Mouse (Mus musculus): ENCODE measurements around the gene Map2k7.

The Map2k7 gene

GRCm38 (mm10) chr8:4238434-4239192 is at the start of gene Map2k7, which contains the start of gene Gm49320:
Map2k7 (plus strand) TSS chr8:4238740.
Gm49320 (plus strand) TSS chr8:4238865.
- peak; percentile 100 for DNase-seq (ENCODE audit: low spot score in 2 of 2)

- no peak for DNase-seq (ENCODE audit: low spot score in 2 of 2)
These were observed 49.4 kb upstream of the Map2k7 start for GRCm38 (mm10) chr8:4189031-4189722.

DNA sequence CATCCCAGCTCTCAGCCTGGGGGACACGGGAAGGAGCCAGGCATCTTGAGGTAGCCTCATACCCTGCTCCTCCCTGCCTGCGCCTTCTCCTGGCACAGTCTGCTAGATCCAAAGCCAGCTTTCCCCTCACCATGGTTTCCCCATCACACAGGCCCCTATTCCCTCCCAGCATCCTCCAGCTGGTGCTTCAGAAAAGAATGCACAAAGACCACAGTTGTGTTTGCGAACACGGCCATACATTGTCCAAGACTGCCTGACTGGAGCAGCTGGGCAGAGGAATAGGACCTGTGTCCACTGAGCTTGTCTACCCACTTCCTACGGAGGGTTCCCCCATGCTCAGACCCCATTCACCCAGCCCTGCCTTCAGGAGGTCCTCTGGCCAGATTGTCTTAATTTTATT is 46.2 kb upstream of the Map2k7 start:
- DNase-seq (ENCODE audit: low spot score in 2 of 2) = no peak

GRCm38 (mm10) chr8:4192807-4193587 is 45.5 kb upstream of the Map2k7 start:
- peak; percentile 81 to 89 for DNase-seq (ENCODE audit: low spot score in 2 of 2)

GRCm38 (mm10) chr8:4193588-4193894 is 45.0 kb upstream of the Map2k7 start:
- no peak for DNase-seq (ENCODE audit: low spot score in 2 of 2)

DNA sequence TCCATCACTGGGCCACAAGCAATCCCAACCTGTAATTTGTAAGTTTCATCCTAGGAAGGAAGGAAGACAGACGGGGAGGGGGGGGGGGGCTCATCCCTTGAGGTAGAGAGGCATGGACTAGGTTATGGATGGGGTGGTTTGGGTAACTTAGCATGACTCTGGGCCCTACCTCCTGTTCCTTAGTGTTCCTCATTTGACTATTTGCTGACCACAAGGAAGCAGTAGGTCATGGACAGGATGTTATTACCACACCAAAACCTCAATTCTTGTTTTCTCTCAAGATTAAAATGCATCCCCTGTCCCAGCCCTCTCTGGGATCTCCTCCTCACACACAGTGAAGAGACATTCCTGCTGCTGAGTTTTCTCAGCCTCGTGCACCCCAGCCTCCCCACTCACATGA is 37.2 kb upstream of the Map2k7 start:
- DNase-seq (ENCODE audit: low spot score in 2 of 2) = no peak

- DNase-seq (ENCODE audit: low spot score in 2 of 2) = no peak
These were observed 33.1 kb upstream of the Map2k7 start for GRCm38 (mm10) chr8:4205246-4206123.

- DNase-seq (ENCODE audit: low spot score in 2 of 2) = peak in 1 of 2 experiments; percentile 12
These were observed 32.1 kb upstream of the Map2k7 start for GRCm38 (mm10) chr8:4206182-4207015.

DNA sequence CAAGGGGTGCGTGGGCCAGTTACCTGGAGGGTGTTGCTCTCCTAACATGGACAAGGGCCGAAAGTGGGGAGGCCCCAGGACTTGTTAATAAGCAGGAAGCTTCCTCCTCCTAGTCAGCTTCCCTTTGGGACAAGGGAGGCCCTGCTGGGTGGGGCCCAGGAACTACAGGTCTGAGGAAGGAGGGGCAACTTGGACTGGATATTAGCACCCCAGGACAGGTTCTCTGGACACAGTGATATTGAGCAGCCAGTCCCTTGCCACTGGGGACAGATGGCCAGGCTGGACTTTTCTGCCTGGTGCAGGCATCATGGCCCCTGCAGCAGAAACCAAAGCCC is 31.6 kb upstream of the Map2k7 start:
- peak in 1 of 2 experiments; percentile 12 for DNase-seq (ENCODE audit: low spot score in 2 of 2)

DNA sequence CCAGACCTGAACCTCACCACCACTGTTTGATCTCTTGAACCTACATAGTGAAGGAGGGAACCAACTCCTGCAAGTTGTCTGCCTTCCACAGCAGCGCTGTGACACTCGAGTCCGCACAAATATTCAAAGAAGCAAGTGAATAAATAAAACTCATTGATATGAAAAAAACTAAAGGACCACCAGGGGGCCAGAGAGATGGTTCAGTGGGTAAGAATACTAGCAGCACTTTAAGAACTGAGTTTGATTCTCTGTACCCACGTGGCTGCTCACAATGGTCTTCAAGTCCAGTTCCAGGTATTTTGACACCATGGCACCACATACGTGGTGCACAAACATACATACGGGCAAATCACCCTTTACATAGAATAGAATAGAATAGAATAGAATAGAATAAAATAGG is 27.4 kb upstream of the Map2k7 start:
- no peak for DNase-seq (ENCODE audit: low spot score in 2 of 2)

GRCm38 (mm10) chr8:4212809-4213209 is 25.7 kb upstream of the Map2k7 start:
- peak in 1 of 2 experiments; percentile 14 for DNase-seq (ENCODE audit: low spot score in 2 of 2)

DNA sequence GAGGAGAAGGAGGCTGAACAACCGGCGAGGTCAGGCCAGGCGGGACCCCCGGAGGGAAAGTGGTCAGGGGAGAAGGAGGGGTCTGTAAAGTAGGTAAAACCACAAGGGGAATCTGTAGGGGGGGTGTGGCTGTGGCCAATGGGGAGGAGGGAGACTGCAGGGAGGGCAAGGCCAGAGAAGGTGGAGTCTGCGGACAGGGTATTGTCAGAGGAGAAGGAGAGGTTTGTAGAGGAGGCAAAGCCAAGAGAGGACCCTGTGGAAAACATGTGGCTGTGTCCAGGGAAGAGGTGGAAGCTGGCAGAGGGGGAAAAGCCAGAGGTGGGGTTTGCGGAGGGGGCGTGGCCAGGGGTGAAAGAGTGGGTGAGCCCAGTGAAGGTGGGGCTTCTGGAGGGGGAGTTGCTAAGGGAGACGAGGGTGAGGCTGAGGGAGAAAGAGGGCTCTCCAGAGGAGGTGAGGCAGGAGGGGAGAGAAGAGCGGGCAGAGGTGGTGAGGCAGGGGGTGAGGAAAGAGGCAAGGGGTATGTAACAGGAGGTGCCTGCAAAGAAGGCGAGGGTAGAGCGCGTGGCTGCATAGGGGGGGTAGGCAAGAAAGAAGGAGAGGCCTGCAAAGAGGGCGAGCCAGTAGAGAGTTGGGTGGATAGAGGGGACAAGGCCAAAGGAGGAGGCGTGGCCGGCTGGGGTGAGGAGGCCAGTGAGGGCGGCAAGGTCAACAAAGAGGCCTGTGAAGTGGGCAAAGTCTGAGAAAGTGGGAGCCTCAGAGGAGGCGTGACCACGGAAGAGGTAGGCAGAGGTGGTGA is 25.1 kb upstream of the Map2k7 start:
- peak in 1 of 2 experiments; percentile 37 for DNase-seq (ENCODE audit: low spot score in 2 of 2)

- peak in 1 of 2 experiments; percentile 20 for DNase-seq (ENCODE audit: low spot score in 2 of 2)
These were observed 24.2 kb upstream of the Map2k7 start for GRCm38 (mm10) chr8:4214006-4214980.

DNA sequence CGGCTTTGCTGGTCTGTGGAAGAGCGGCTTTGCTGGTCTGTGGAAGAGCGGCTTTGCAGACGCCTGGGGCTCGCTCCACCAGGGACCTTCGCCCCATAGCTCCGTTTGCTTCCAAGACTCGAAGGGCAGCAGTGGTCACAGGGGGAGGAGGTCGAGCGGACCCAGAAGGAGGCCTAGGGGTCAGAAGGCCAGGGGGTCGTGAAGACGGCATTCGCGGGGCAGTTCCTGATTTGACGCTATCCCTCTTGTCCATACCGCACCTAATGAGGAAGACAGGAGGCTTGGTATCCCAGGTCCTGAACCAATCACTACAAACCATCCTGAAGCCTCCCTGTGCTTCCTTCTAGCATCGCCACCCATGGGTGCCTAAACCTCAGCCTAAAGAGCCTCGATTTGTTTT is 22.2 kb upstream of the Map2k7 start:
- DNase-seq (ENCODE audit: low spot score in 2 of 2) = peak in 1 of 2 experiments; percentile 16

DNA sequence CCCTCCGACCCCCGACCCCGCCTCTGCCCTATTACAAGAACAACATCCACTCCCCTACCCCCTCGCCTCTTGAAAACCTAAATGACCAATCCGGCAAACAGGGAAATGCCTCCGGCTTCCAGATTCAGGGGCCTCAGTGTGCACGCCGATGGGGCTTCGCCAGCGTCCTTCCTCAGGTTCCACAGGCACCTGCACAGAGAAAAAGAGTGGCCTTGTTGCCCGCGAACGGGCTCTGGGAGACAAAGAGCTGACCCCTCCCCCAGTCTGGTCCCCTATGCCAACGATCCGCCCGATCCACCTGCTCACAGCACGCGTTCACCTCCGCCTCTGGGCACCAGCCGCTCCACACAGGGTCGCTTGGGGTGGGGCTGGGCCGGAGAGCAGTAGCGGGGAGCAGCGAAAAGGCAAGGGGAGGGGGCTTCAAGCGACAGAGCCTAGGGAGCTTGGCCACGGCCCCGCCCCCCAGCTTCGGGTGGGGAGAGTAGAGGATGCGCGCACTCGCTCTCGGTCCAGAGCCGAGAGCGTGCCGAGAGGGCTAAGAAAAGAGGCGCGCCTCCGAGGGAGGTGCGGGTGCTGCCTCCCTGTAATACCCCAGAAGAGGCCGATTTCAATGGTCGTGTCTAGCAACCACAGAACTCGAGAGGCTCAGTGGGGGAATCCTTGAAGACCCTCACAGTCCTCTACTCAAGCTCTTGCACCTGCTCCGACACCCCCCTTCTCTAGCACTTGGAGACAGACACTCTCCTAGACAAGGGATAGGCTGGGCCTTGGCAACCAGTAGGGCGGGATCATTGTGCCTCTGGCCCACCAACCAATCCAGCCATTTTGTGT is 21.5 kb upstream of the Map2k7 start, which contains the start of gene Prr36:
Gene Prr36, minus strand, starts transcription at position 669 of the 831 bp plus-strand sequence.
- DNase-seq (ENCODE audit: low spot score in 2 of 2) = peak in 1 of 2 experiments; percentile 65

- no peak for DNase-seq (ENCODE audit: low spot score in 2 of 2)
These were observed 18.9 kb upstream of the Map2k7 start for GRCm38 (mm10) chr8:4219617-4220016.

- no peak for DNase-seq (ENCODE audit: low spot score in 2 of 2)
These were observed 16.5 kb upstream of the Map2k7 start for GRCm38 (mm10) chr8:4222059-4222458.

DNA sequence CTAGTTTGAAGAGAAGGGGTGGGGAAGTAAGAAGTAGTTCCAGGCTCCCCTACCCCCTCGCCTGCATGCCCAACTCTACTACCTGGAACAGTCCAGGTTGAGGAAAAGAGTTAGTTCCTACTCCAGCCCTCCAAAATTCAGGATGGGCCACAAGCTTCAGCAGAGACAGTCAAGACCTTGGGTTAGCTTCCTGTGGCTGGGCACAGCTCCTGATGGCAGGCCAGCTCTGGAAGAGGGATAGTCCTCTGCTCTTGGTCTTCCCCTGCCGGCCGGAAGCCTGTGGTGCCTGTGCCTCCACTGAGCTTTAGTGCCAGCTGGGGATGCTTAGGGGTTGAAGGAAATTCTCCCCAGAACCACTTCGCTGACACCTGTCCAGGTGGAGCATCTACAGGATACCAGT is 12.2 kb upstream of the Map2k7 start:
- no peak for DNase-seq (ENCODE audit: low spot score in 2 of 2)

Measured in frontal cortex, postnatal 14 days (tissue).